Mouse (Mus musculus) fibroblast of lung, adult 2 months (primary cell): ENCODE data around the gene Colgalt2.

Experiments
- DNase-seq: peaks from one replicate; pipeline ENCODE4 v3.0.0-alpha.2; 2011; ENCODE audit warnings: low read depth

Gene Colgalt2

GRCm38 (mm10) chr1:152536416-152537018 lies 136.9 kb downstream of the Colgalt2 start:
- no peak for DNase-seq

DNA sequence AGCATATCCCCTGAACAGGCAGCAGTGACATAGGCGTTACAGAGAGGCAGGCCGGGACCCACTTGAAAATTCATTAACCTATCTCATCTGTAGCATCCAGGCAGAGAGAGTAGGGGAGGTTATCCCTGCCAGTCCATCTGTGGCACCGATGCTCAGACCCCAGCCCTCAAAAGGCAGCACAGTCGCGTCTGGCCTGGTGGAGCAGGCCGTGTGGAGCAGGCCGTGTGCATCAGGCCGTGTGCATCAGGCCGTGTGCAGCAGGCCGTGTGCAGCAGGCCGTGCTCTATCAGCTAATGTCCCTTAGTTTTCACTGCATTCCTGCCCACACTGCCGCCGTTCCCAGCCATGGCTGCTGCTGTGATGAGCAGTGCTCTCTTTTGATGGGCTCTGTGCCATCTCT lies 137.6 kb downstream of the Colgalt2 start:
- no peak for DNase-seq

DNA sequence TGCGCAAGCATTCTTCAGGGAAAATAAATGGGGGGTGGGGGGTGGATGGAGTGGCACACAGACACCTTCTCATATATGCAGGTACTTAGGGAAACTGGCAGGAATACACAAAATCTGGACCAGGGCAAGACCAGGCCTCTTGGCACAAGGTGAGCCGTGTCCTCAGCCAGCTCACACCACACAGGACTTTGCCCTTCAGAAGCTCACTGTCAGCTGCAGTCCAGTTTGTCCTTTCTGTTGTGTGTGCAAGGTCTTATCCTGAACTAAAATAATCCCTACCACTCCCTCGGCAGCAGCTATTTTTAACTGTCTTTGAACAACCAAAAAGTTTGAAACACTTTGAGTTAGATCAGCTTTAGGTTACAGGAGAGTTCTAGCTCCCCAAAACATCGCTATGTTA lies 139.2 kb downstream of the Colgalt2 start:
- DNase-seq = no peak

GRCm38 (mm10) chr1:152540304-152540887 lies 140.8 kb downstream of the Colgalt2 start:
- DNase-seq = no peak

- DNase-seq = no peak
Measured at GRCm38 (mm10) chr1:152542747-152543378, 143.2 kb downstream of the Colgalt2 start.

- DNase-seq = no peak
Measured at GRCm38 (mm10) chr1:152543449-152544159, 144.0 kb downstream of the Colgalt2 start.

- DNase-seq = no peak
Measured at GRCm38 (mm10) chr1:152549061-152549738, 149.6 kb downstream of the Colgalt2 start.

GRCm38 (mm10) chr1:152550544-152550943 lies 150.9 kb downstream of the Colgalt2 start:
- DNase-seq = no peak

DNA sequence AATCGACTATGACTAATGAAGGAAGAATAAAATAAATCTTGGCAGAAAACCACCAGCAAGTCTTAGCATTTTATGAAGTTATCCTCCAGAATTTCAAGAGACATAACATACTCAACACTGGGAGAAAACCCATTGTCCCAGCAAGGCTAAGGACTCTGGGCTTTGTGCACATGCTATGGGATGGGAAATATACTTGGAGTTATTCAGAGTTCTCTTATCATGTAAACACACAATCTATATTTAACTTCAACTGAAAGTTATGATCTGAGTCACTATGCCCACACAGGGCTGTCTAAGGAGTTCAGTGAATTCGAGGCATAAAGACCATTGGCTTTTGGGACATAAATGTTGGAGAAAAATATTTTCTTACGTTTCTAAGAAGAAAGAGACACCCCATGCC lies 151.3 kb downstream of the Colgalt2 start:
- no peak for DNase-seq

DNA sequence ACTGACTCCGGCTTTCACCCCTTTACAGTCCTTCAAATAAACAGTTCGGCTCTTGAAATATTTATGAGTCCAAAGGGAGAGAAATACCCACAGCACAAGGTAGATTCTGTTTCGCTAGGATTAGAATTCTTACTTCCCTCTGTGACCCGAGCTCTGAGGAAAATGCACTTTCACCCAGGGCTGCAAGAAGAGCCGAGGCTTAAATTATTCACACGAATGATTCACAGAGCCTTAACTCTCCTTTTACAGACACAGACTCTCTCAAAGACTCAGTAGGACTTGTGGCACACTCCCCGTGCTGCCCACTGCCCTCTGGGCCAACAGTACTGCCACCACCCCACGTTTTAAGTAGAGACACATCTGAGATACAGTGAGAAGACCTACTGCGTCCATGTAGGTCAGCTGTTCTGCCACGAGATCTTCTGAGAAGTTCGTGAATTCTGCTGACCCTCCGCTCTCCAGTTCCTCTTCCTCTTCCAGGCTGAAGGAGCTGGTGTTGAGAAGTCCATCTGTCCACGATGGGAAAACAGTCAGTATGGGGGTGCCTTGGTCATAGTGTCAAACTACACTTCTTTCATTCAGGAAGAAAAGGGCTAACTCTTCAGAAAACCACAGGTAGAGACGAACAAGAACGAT lies 154.4 kb downstream of the Colgalt2 start:
- no peak for DNase-seq

GRCm38 (mm10) chr1:152555944-152556573 lies 156.4 kb downstream of the Colgalt2 start:
- DNase-seq = peak; percentile 56

DNA sequence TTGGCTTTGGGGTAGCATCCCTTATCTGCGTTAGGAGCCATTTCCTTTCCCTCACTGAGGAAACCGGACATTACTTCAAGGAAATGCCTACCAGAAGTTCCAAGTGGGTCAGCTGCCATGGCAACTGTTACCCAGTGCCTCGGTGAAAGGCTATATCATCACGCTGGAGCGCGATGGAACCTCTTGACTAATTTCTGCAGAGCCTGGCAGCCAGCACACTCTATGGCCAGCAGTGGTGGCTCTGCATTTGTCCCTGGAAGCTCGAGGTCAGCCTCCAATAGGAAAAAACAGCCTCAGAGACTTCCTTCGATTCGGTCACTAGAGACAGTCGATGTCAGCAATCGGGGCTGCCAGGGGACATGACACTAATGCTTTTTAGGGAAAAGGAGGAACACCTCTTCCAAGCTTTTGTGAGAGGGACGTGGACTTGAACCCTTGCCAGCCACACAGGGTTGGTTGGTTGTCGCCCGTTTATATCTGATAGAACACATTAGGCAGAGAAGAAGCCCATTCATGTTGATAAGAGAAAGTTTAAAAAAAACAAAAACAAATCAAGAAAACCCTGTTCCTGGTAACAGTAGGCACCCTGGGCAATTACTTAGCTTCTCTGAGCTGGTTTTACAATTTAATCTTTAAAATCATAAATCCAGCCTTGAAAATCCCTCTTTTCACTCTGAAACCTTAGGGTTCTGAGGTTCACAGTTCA lies 157.1 kb downstream of the Colgalt2 start:
- DNase-seq = no peak
